Mouse (Mus musculus) right cerebral cortex, adult 2 months (tissue): ENCODE measurements at regions not wholly inside any gene's neighbourhood (a gene's known extent, or its start where the extent isn't known, plus 50 kb on each side); places are given as distances from the start of the nearest gene placed in this dataset.
"Not testable (repeated sequence)": the region's sequence is repeated elsewhere in the genome, so short reads cannot be mapped to it uniquely, and the experiment has no call there.

Experiments
- DNase-seq, 2 experiments: peaks; one replicate each; pipeline ENCODE4 v3.0.0; 2021 to 2022; ENCODE audit warnings: low spot score in 2 of 2

GRCm38 (mm10) chr1:105463819-105464614 is 107.5 kb upstream of the Rnf152 start:
- DNase-seq = no peak

- no peak for DNase-seq
Measured at GRCm38 (mm10) chr1:105462695-105463094, 106.2 kb upstream of the Rnf152 start.

GRCm38 (mm10) chr1:105455783-105456182 is 99.3 kb upstream of the Rnf152 start:
- not testable (repeated sequence) for DNase-seq

- no peak for DNase-seq
Measured at GRCm38 (mm10) chr1:105454687-105455086, 98.2 kb upstream of the Rnf152 start.

- DNase-seq = no peak
Measured at GRCm38 (mm10) chr1:105446212-105446611, 89.7 kb upstream of the Rnf152 start.

GRCm38 (mm10) chr1:105443546-105443945 is 87.0 kb upstream of the Rnf152 start:
- no peak for DNase-seq

GRCm38 (mm10) chr1:105440296-105440695 is 83.8 kb upstream of the Rnf152 start:
- no peak for DNase-seq

GRCm38 (mm10) chr1:105434631-105435403 is 78.3 kb upstream of the Rnf152 start:
- peak in 1 of 2 experiments; percentile 4 for DNase-seq

- no peak for DNase-seq
Measured at GRCm38 (mm10) chr1:105433949-105434348, 77.4 kb upstream of the Rnf152 start.

- no peak for DNase-seq
Measured at GRCm38 (mm10) chr1:105431803-105432202, 75.3 kb upstream of the Rnf152 start.

- DNase-seq = no peak
Measured at GRCm38 (mm10) chr1:105430712-105431111, 74.2 kb upstream of the Rnf152 start.

GRCm38 (mm10) chr1:105428165-105428564 is 71.7 kb upstream of the Rnf152 start:
- DNase-seq = no peak

- no peak for DNase-seq
Measured at GRCm38 (mm10) chr1:105426086-105426485, 69.6 kb upstream of the Rnf152 start.

GRCm38 (mm10) chr1:105423380-105423779 is 66.9 kb upstream of the Rnf152 start:
- no peak for DNase-seq

- DNase-seq = no peak
Measured at GRCm38 (mm10) chr1:105422945-105423344, 66.4 kb upstream of the Rnf152 start.

GRCm38 (mm10) chr1:105420374-105421046 is 64.0 kb upstream of the Rnf152 start:
- peak in 1 of 2 experiments; percentile 7 for DNase-seq
